Mouse (Mus musculus): ENCODE results near the gene Rbm34. TPM values are rescaled to one million over a fixed set of nuclear protein-coding genes. Genes with fewer than 3 reads are reported as not detected.
A peak's percentile ranks its signal among the peaks of the same experiment; 100 is the strongest.

The Rbm34 gene
- polyA plus RNA-seq, 1 experiment, result 5.5 TPM

DNA sequence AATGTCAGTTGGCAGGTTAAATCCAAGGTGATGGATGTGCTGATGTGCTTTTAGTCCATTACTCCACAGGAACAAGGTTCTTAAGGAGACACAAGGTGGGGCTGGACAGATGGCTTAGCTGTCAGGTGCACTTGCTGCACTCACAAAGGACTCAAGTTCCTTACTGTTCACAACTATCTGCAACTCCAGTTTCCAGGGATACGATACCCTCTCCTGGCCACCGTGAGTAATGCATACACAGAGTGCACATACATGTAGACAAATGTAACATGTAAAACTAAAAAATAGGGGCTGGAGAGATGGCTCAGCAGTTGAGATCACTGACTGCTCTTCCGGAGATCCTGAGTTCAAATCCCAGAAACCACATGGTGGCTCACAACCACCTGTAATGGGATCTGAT, 65.5 kb downstream of the Rbm34 start:
- Histone ChIP-seq H3K27me3 (replicated peaks; ENCODE audit: control insufficient read depth, insufficient read depth, low read length) (no peaks in the 10 kb centered on the region), H3K4me3 (ENCODE audit: insufficient read depth, low read depth, low read length) (no peak overlapping the region), H3K36me3 (ENCODE audit: control insufficient read depth, insufficient read depth, low read length) (no peaks in the 10 kb centered on the region), H3K4me1 (ENCODE audit: control insufficient read depth, insufficient read depth, low read length) (peaks cover 34% of the 10 kb centered on the region), H3K27ac (ENCODE audit: insufficient read depth, low read depth, low read length) (0 out of 2 replicates have a peak overlapping the region, but pooled peaks have one; percentile 21)
- WGBS, result 94% methylated on average over 3 of the region's 3 CpGs
- no peak for DNase-seq
- TF ChIP-seq CTCF (conservative IDR thresholded peaks at IDR 0.05; ENCODE audit: insufficient read depth, insufficient read length, low read depth, low read length) (no peak), POLR2A (IDR thresholded peaks at IDR 0.05; ENCODE audit: low read depth, low read length) (no peak)

DNA sequence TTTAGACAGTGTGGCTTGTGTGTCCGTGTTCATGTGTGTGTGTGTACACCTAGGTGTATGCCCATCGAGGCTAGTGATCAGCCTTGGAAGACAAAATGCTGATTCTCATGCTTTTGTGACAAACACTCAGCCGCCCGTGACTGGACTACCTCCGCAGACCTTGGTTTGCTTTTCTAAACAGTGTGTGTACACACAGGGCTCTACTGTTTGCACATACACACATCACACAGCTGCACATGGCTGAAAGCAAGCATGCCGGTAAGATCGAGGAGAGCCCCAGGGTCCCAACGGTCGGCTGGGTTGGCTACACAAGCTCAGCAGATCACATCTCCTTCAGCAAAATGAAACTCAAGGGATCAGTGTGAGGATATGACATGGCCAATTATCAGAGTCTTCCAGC, 66.9 kb downstream of the Rbm34 start:
- TF ChIP-seq CTCF (conservative IDR thresholded peaks at IDR 0.05; ENCODE audit: insufficient read depth, insufficient read length, low read depth, low read length) (no peak), POLR2A (IDR thresholded peaks at IDR 0.05; ENCODE audit: low read depth, low read length) (no peak)
- peak overlapping the region; percentile 89 for H3K27ac ChIP-seq (ENCODE audit: insufficient read depth, low read depth, low read length)
- no peaks in the 10 kb centered on the region for H3K27me3 ChIP-seq (replicated peaks; ENCODE audit: control insufficient read depth, insufficient read depth, low read length)
- WGBS, result 70% methylated on average over 9 of the region's 9 CpGs
- no peaks in the 10 kb centered on the region for H3K36me3 ChIP-seq (ENCODE audit: control insufficient read depth, insufficient read depth, low read length)
- H3K4me3 ChIP-seq (ENCODE audit: insufficient read depth, low read depth, low read length), result no peak overlapping the region
- H3K4me1 ChIP-seq (ENCODE audit: control insufficient read depth, insufficient read depth, low read length), result peaks cover 28% of the 10 kb centered on the region
- no peak for DNase-seq

DNA sequence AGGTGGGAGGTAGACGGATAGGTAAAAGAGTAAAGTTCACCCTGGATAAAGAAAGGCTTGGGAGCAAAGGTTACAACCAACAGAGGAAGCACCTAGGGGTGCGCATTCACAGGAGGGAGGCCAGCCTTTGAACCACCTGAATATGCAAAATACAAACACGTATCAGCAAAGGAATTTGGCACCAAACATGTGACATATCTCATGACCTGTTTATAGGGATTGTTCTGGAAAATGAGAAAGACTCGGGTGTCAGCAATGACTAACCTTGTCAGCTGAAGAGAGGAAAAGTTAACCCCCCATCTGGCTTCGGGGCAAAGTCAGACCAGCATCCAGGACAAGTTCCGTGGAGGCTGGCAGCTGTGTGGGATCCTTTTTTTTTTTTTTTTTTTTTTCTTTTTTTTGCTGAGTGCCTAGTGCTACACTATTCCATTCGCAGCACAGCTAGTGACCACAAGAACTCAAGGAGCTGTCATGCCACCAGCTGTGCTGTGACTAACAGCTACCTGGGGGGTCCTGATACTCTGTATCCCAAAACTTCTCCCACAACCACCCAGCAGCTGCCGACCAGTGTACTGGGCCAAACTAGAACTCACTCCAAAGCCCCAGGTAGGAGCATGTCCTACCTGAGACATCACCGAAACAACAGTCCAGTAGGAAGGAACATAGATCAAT, 67.5 kb downstream of the Rbm34 start:
- no peaks in the 10 kb centered on the region for H3K27me3 ChIP-seq (replicated peaks; ENCODE audit: control insufficient read depth, insufficient read depth, low read length)
- H3K4me3 ChIP-seq (ENCODE audit: insufficient read depth, low read depth, low read length), result no peak overlapping the region
- peak; percentile 93 for DNase-seq
- WGBS, result 39% methylated on average over 9 of the region's 9 CpGs
- no peaks in the 10 kb centered on the region for H3K36me3 ChIP-seq (ENCODE audit: control insufficient read depth, insufficient read depth, low read length)
- H3K4me1 ChIP-seq (ENCODE audit: control insufficient read depth, insufficient read depth, low read length), result peaks cover 23% of the 10 kb centered on the region
- no peak for TF ChIP-seq CTCF (conservative IDR thresholded peaks at IDR 0.05; ENCODE audit: insufficient read depth, insufficient read length, low read depth, low read length)
- no peak for TF ChIP-seq POLR2A (IDR thresholded peaks at IDR 0.05; ENCODE audit: low read depth, low read length)
- peak overlapping the region; percentile 89 for H3K27ac ChIP-seq (ENCODE audit: insufficient read depth, low read depth, low read length)

DNA sequence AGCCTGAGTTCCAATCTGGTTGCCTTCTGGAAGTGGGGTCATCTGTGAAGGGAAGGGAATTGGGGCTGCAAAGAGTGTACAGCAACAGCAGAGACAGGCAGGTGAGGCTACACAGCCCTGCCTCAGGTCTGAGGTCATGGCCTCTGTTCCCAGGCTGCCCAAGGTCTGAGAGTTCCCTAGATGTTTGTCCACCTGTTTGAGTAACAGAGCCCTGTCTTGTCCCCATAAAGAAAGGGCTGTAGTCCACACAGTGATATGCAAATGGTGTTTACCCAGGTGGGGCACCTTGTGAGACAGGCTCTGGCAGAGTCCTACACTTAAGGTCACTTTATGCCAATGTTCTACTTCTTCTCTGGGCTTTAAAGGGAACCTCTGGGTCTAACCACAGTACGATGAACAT, 69.3 kb downstream of the Rbm34 start:
- Histone ChIP-seq H3K4me3 (ENCODE audit: insufficient read depth, low read depth, low read length) (no peak overlapping the region), H3K4me1 (ENCODE audit: control insufficient read depth, insufficient read depth, low read length) (peaks cover 20% of the 10 kb centered on the region), H3K27ac (ENCODE audit: insufficient read depth, low read depth, low read length) (peak overlapping the region; percentile 15), H3K27me3 (replicated peaks; ENCODE audit: control insufficient read depth, insufficient read depth, low read length) (no peaks in the 10 kb centered on the region), H3K36me3 (ENCODE audit: control insufficient read depth, insufficient read depth, low read length) (no peaks in the 10 kb centered on the region)
- 39% methylated on average over 1 of the region's 1 CpGs for WGBS
- peak; percentile 48 for DNase-seq
- TF ChIP-seq CTCF (conservative IDR thresholded peaks at IDR 0.05; ENCODE audit: insufficient read depth, insufficient read length, low read depth, low read length) (no peak), POLR2A (IDR thresholded peaks at IDR 0.05; ENCODE audit: low read depth, low read length) (no peak)

DNA sequence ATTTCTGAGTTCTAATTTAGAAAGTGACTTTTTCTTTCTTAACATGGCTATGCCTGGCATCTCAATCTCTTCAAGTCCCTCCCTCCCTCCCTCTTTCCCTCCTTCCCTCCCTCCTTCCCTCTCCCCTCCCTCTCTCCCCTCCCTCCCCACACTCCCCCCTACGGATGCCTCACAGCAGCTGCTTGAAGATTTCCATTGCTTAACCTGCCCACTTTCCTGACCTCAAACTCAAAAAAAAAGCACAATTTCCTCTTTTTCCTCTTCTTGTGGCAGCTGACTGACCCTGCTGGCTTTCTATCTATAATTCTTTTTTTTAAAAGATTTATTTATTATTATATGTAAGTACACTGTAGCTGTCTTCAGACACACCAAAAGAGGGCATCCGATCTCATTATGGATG, 69.8 kb downstream of the Rbm34 start:
- H3K36me3 ChIP-seq (ENCODE audit: control insufficient read depth, insufficient read depth, low read length), result no peaks in the 10 kb centered on the region
- no peak for TF ChIP-seq CTCF (conservative IDR thresholded peaks at IDR 0.05; ENCODE audit: insufficient read depth, insufficient read length, low read depth, low read length)
- TF ChIP-seq POLR2A (IDR thresholded peaks at IDR 0.05; ENCODE audit: low read depth, low read length), result no peak
- 46% methylated on average over 2 of the region's 2 CpGs for WGBS
- no peak for DNase-seq
- peaks cover 20% of the 10 kb centered on the region for H3K4me1 ChIP-seq (ENCODE audit: control insufficient read depth, insufficient read depth, low read length)
- no peak overlapping the region for H3K27ac ChIP-seq (ENCODE audit: insufficient read depth, low read depth, low read length)
- H3K27me3 ChIP-seq (replicated peaks; ENCODE audit: control insufficient read depth, insufficient read depth, low read length), result no peaks in the 10 kb centered on the region
- no peak overlapping the region for H3K4me3 ChIP-seq (ENCODE audit: insufficient read depth, low read depth, low read length)

Other genes with a start within 250 kb of the Rbm34 start
- gene Tomm20, start 25.2 kb downstream of the Rbm34 start, polyA plus RNA-seq (2012; rRNA removed), result 541 and 684 TPM in 2 replicates
- 51.2 and 56.6 TPM in 2 replicates for gene Pard3, start 92.8 kb upstream of the Rbm34 start, polyA plus RNA-seq (2012; rRNA removed)